Mouse (Mus musculus): ENCODE results near the gene Fshr. TPM values are rescaled to one million over a fixed set of nuclear protein-coding genes. Genes with fewer than 3 reads are reported as not detected.

Fshr gene
- polyA plus RNA-seq, 1 experiment from 2014 or later: not detected

DNA sequence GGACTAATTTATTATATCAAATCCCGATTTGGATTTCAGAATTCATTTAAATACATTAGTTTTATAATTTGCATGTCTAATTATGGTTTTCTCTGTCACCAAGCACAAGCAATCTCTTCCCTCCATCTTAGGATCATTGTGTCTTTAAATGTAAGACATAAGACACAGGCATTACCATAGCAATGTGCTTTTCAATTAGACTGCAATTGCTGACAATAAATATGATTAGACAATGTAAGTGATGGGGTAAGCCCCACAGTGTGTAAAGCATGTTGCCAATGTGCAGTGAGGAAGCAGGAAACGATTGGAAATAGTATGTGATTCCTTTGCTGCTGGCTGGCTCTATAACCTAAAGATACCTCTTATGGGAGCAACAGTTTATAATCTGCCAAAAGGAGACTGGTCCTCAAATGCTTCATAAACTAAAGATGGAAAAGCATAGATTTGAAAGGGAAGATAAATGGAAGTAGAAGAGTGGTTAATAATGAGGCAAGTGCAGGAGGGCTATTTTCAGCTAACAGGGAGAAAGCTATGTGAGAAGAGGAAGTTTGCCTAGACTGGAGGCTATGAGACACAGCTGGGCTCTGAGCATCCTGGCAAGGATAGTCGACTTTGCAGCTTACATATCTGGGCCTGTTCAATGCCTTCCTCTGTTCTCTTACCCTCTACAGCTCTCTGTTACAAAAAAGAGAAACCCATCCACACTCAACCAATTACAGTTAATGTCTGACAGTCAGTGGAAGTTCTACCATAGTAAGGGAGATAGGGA, 136.0 kb downstream of the Fshr start:
- H3K4me3 ChIP-seq (ENCODE audit: inconsistent target): no peak overlapping the region
- WGBS (ENCODE audit: missing documents): 34% methylated on average over 3 of the region's 3 CpGs
- H3K79me2 ChIP-seq (ENCODE audit: inconsistent target): no peaks in the 10 kb centered on the region
- no peak overlapping the region for H3K27ac ChIP-seq
- no peaks in the 10 kb centered on the region for H3K36me3 ChIP-seq (ENCODE audit: inconsistent target)

DNA sequence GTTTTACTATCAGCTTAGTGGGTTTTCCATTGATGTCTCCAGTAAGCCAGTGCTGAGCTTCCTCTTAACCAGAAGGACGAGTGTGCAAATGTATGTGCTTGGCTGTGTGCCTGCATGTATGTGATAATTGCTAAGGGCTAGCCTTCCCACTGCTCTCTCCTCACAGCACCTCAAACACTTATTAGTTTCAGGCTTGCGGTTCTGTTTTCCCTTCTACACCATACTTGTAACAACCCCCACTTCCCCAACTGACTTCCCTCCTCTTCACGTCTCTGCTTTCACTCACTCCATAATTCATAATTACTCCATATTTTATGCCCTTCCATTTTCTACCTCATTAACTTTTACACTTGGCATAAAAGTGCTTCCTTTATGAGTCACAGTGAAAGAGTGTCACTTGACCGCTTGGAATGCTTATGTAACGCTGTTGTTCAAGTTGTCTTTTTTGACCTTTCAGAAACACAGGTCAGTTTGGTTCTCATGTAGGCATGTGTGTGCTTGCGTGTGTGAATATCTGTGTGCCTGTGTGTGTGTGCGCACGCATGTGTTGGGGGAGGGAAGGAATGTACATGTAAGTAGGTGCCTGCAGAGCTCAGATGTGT, 138.0 kb downstream of the Fshr start:
- Histone ChIP-seq H3K4me3 (ENCODE audit: inconsistent target) (no peak overlapping the region), H3K27ac (0 out of 2 replicates have a peak overlapping the region, but pooled peaks have one; percentile 14), H3K36me3 (ENCODE audit: inconsistent target) (no peaks in the 10 kb centered on the region), H3K79me2 (ENCODE audit: inconsistent target) (no peaks in the 10 kb centered on the region)
- WGBS (ENCODE audit: missing documents): 54% methylated on average over 8 of the region's 8 CpGs

DNA sequence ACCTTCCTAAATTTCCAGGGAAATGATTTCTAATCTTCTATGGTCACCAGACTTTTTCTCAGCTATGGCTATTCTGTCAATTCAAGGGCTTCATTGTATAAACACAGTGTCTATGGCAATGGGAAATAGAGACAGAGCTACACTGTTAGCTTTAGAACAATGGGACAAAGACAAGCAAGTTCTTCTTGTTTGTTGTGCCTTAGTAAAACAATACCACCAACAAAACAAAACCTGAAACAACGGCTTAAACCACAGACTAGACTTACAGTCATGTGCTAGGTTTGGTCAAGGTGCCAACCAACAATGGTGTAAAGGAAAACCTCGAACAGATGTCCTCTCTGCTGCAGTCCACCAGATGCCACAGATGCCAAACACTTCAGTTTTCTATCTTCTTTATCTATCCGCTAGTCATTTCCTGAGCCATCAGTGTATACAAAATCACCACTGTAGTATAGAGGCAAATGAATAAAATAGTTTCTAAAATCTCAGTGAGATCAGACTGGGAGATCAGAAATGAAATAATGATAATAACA, 149.4 kb downstream of the Fshr start:
- no peaks in the 10 kb centered on the region for H3K79me2 ChIP-seq (ENCODE audit: inconsistent target)
- WGBS (ENCODE audit: missing documents): 23% methylated on average over 3 of the region's 3 CpGs
- H3K36me3 ChIP-seq (ENCODE audit: inconsistent target): no peaks in the 10 kb centered on the region
- no peak overlapping the region for H3K4me3 ChIP-seq (ENCODE audit: inconsistent target)
- H3K27ac ChIP-seq: no peak overlapping the region

DNA sequence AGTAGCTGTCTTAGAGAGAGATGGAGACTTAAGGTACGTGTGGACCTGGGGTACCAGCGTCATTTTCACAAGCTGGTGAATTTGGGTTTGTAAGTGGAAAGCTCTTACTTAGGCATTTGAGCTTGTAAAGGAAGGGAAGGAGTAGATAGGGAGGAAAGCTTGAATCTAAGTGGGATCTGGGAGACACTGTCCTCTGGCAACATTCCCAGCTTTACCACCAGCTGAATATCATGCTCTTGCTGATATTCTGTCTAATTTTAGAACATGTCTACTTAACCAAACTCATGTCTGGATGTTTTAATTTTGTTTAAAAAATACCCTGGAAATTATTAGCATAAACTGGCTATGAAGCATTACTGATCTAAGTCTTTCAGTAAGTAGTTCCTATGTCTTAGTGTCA, 151.4 kb downstream of the Fshr start:
- WGBS (ENCODE audit: missing documents): 100% methylated on average over 2 of the region's 2 CpGs
- Histone ChIP-seq H3K4me3 (ENCODE audit: inconsistent target) (no peak overlapping the region), H3K79me2 (ENCODE audit: inconsistent target) (no peaks in the 10 kb centered on the region), H3K27ac (no peak overlapping the region), H3K36me3 (ENCODE audit: inconsistent target) (no peaks in the 10 kb centered on the region)

DNA sequence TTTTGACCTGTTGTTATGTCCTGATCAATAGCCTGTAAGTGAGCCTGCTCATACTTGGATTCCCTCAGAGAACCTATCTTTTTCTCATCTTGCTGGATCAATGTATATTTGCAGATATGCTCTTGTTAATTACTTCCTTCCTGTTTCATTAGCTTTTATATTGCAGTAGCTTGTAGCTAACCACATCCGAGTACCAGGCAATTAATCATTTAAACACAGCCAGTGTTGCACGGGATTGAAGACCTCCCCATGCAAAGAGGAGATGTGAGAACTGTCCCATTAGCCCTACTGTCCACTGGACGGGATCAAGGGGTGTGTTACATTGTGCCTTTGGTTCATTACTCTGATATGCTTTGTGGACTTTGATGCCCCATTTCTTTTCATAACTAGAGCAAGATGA, 154.5 kb downstream of the Fshr start:
- Histone ChIP-seq H3K27ac (no peak overlapping the region), H3K79me2 (ENCODE audit: inconsistent target) (no peaks in the 10 kb centered on the region), H3K36me3 (ENCODE audit: inconsistent target) (no peaks in the 10 kb centered on the region), H3K4me3 (ENCODE audit: inconsistent target) (no peak overlapping the region)
- 6% methylated on average over 3 of the region's 3 CpGs for WGBS (ENCODE audit: missing documents)

DNA sequence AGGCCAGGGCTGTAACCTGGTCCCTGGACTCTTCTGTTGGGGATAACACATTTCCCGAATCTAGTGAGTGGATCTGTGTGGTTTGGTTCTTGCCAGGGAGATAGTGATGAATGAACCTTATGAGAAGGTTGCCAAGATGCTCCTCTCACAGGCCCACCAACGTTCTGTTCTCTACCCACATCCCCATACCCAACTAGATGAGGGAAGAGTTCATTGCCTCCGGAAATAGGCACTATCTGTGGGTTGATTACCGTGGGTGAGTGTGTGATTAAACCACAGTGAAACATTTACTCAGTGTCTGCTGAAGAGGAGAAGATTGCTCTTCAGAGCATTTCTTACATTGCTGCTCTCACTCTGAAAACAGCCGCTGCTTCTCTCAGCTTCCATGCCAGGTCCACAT, 163.8 kb downstream of the Fshr start:
- Histone ChIP-seq H3K79me2 (ENCODE audit: inconsistent target) (no peaks in the 10 kb centered on the region), H3K36me3 (ENCODE audit: inconsistent target) (no peaks in the 10 kb centered on the region), H3K4me3 (ENCODE audit: inconsistent target) (no peak overlapping the region), H3K27ac (no peak overlapping the region)
- WGBS (ENCODE audit: missing documents): 76% methylated on average over 4 of the region's 5 CpGs

DNA sequence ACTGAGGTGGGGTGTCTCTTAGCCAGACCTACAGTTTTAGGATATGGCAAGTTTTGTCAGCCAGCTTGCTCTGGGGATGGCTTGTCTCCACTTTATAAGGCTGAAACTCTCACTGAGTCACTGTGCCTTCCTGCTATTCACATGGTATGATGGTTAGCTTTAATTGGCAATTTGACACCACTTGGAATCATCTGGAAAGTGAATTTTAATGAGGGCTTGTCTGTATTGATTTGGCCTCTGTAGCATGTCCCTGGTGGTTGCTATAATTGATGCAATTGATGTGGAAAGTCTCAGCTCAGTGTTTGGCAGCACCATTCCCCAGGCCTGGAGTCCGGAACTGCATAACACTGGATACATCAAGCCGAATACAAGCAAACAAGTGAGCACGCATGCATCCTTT, 164.4 kb downstream of the Fshr start:
- no peak overlapping the region for H3K27ac ChIP-seq
- H3K79me2 ChIP-seq (ENCODE audit: inconsistent target): no peaks in the 10 kb centered on the region
- H3K36me3 ChIP-seq (ENCODE audit: inconsistent target): no peaks in the 10 kb centered on the region
- WGBS (ENCODE audit: missing documents): 100% methylated on average over 3 of the region's 3 CpGs
- H3K4me3 ChIP-seq (ENCODE audit: inconsistent target): no peak overlapping the region

DNA sequence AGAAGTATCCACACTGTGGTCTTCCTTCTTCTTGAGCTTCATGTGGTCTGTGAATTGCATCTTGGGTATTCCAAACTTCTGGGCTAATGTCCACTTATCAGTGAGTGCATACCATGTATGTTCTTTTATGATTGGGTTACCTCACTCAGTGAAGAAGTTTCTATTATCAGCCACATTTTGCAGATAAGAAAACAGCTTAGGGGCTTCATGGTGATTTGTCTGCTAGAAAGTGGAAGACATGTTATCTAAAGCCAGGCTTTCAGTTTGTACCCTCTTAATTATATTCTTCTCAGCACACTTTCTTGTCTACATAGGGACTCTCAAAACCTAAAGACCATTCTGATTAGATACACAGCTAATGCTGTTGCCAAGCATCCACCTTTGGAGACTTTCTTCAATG, 165.8 kb downstream of the Fshr start:
- H3K36me3 ChIP-seq (ENCODE audit: inconsistent target): no peaks in the 10 kb centered on the region
- no peak overlapping the region for H3K4me3 ChIP-seq (ENCODE audit: inconsistent target)
- no peak overlapping the region for H3K27ac ChIP-seq
- no peaks in the 10 kb centered on the region for H3K79me2 ChIP-seq (ENCODE audit: inconsistent target)

DNA sequence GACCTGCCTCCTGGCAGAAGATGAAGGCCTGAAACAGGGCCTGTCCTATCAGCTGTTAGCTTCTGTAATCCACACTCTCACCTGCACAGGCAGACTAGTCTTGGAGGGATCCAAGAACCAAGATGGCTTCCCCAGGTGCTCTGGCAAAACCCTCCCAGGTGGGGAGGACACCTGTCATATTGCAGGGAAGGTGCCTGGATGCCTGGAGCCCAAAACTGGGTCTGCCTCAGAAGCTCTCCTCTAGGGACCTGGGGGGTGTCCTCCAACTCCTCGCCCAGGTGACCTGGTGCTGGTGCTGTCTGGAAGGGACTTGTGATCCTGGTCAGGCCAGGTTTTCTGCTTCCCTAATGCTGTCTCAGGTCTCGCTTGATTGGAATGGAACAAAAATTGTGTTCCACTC, 167.5 kb downstream of the Fshr start:
- Histone ChIP-seq H3K79me2 (ENCODE audit: inconsistent target) (no peaks in the 10 kb centered on the region), H3K4me3 (ENCODE audit: inconsistent target) (no peak overlapping the region), H3K27ac (no peak overlapping the region), H3K36me3 (ENCODE audit: inconsistent target) (no peaks in the 10 kb centered on the region)
- WGBS (ENCODE audit: missing documents): 92% methylated on average over 2 of the region's 2 CpGs

DNA sequence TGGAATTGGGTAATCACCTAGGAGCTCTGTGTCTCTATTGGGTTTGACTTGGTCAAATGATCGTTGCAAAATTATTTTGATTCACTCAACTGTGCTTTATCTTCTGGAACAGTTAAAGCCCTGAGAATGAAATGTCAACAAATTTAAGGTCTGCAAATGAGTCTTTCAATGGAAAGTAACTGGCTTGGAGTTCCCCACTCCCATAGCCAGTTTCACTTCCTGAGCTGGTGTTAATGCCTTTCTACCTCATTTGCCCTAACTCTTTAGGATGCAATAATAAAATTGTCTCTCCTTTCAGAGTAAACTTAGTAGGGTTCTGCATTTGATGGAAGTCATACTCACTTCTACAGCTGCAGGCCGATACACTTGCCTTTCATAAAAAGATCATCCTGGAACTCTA, 181.0 kb downstream of the Fshr start:
- Histone ChIP-seq H3K4me3 (ENCODE audit: inconsistent target) (no peak overlapping the region), H3K27ac (no peak overlapping the region), H3K79me2 (ENCODE audit: inconsistent target) (no peaks in the 10 kb centered on the region), H3K36me3 (ENCODE audit: inconsistent target) (no peaks in the 10 kb centered on the region)
- 81% methylated on average over 2 of the region's 2 CpGs for WGBS (ENCODE audit: missing documents)

DNA sequence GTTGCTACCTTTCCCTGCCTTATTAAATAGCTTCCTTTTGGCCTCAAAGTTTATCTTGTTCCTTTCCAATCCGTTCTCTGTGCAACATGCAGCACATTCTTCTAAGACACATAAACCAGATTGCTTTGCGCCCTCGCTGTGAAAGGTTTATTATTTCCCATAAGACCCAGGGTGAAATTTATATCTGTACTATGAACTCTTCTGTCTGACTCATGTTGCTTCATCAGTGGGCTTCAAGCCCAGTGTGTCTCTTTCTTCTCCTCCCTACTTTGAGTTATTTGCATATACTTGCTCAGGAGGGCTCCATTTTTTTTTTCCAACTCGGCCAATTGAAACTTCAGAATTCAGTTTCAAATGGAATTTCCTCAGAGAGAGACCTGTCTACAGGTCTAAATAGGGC, 183.5 kb downstream of the Fshr start:
- WGBS (ENCODE audit: missing documents): 97% methylated on average over 4 of the region's 4 CpGs
- H3K36me3 ChIP-seq (ENCODE audit: inconsistent target): no peaks in the 10 kb centered on the region
- no peaks in the 10 kb centered on the region for H3K79me2 ChIP-seq (ENCODE audit: inconsistent target)
- H3K4me3 ChIP-seq (ENCODE audit: inconsistent target): no peak overlapping the region
- H3K27ac ChIP-seq: no peak overlapping the region

DNA sequence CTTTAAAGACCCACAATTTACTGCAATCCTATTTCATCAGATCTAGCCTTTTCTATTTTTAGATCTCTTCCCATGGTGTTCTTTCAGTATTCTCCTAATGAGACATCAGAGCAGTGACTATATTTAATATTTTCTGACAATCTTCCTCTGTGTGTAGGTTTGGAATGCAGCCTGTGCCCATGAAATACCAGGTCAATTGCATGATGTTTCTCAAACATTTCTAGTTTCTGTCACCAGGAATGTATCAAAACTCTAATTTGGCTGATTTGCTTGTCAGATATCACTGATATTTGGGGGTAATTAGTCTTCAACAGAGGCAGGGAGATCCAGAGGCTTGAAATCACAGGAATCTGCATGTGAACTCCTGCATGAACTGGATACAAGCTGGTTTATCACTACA, 186.8 kb downstream of the Fshr start:
- Histone ChIP-seq H3K4me3 (ENCODE audit: inconsistent target) (no peak overlapping the region), H3K27ac (no peak overlapping the region), H3K36me3 (ENCODE audit: inconsistent target) (no peaks in the 10 kb centered on the region), H3K79me2 (ENCODE audit: inconsistent target) (no peaks in the 10 kb centered on the region)

DNA sequence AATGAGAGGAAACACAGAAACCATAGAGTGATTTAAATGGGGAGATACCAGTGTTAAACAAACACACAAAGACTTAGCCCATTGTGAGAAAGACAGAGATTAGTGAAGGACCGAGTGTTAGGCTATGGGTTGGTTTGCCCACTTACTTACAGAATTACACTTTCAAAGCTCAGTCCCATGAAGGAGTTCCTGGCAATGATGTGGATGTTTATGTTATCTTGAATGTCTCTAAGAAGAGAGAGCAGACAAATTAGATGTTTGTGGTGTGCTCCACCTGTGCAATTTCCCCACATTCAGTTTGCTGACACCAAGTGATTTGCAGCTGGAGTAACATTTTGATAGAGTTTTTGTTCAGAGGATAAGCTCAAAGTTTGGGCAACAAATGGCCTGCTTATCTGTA, 191.4 kb downstream of the Fshr start:
- Histone ChIP-seq H3K27ac (no peak overlapping the region), H3K4me3 (ENCODE audit: inconsistent target) (no peak overlapping the region), H3K36me3 (ENCODE audit: inconsistent target) (no peaks in the 10 kb centered on the region), H3K79me2 (ENCODE audit: inconsistent target) (no peaks in the 10 kb centered on the region)
- 86% methylated on average over 1 of the region's 1 CpGs for WGBS (ENCODE audit: missing documents)

DNA sequence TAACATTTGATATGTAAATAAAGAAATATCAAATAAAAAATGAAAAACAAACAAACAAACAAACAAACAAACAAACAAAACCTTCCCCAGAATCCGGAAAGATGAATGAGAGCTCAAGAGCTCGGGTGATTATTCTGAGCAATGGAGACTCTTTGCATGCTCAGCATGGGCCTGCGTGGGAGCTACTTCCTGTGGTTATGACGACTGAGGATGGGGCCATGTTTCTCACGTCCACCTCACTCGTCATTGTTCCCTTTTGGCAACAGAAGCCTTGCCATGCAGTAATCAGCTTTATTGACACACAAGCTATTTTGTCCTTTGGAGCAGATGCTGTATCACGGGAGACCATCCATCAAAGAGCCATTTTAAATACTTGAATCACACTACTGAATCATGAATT, 191.8 kb downstream of the Fshr start:
- Histone ChIP-seq H3K79me2 (ENCODE audit: inconsistent target) (no peaks in the 10 kb centered on the region), H3K27ac (no peak overlapping the region), H3K4me3 (ENCODE audit: inconsistent target) (no peak overlapping the region), H3K36me3 (ENCODE audit: inconsistent target) (no peaks in the 10 kb centered on the region)
- 69% methylated on average over 7 of the region's 7 CpGs for WGBS (ENCODE audit: missing documents)

DNA sequence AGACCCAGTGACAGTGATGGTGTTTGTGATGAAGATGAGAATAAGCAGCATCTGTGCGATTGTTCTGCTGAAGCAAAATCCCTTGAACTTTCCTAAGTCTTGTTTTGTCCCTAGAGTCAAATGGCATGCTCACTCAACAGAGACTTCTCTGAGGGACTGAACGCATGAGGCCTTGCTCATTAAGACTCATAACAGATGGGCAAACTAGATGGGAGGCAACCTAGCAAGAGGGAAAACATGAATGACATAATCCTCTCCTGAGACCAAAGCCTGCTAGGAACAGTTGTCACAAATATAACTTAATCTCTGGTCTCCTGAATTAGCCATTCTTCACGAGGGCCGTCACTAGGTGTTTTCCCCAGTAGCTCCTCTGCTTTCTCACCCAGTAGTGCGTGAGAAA, 194.5 kb downstream of the Fshr start:
- Histone ChIP-seq H3K36me3 (ENCODE audit: inconsistent target) (no peaks in the 10 kb centered on the region), H3K4me3 (ENCODE audit: inconsistent target) (no peak overlapping the region), H3K79me2 (ENCODE audit: inconsistent target) (no peaks in the 10 kb centered on the region), H3K27ac (no peak overlapping the region)
- 91% methylated on average over 5 of the region's 5 CpGs for WGBS (ENCODE audit: missing documents)

DNA sequence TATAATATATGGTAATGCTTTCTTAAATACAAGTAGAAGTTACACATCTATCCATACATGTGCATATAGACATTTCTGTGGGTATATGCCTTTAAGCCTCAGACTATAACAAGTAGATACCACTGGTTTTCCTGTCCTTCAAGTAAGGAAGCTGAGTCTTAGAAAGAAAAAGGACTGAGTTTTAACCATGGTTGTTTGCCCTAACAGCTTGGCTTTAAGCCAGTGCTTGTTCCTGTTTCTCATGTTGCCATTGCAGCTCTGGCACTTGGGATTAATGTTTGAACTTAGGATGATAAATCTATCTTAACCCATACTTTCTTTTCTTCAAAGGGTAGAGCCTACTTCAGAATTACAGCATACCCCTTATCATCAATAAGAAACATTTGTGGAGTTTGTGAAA, 200.6 kb downstream of the Fshr start:
- no peaks in the 10 kb centered on the region for H3K36me3 ChIP-seq (ENCODE audit: inconsistent target)
- H3K79me2 ChIP-seq (ENCODE audit: inconsistent target): no peaks in the 10 kb centered on the region
- H3K4me3 ChIP-seq (ENCODE audit: inconsistent target): no peak overlapping the region
- H3K27ac ChIP-seq: no peak overlapping the region

All from macrophage (primary cell).